Mouse (Mus musculus): Measurements from ENCODE around the gene Marc1.

The Marc1 gene

GRCm38 (mm10) chr1:184762941-184763340 lies 48.2 kb downstream of the Marc1 start:
- no peak for DNase-seq (ENCODE audit: extremely low read depth, low read depth)

DNA sequence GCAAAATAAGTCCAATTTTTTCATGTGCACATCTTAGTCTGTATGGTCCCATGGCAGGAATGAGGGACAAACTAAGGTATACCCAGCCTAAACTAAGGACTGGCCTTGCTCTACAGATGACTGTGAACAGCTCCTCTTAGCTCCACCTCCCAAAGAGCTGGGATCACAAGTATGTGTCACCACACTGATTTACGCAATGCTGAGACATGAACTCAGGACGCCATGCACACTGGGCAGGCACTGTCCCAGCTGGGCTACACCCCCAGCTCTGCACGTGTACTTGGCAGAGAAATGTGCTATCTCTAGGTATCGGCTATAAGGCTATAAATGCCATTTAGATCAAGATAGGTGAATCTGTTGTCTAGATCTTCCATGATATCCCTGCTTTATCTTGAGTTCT lies 49.1 kb downstream of the Marc1 start:
- no peak for DNase-seq (ENCODE audit: extremely low read depth, low read depth)

DNA sequence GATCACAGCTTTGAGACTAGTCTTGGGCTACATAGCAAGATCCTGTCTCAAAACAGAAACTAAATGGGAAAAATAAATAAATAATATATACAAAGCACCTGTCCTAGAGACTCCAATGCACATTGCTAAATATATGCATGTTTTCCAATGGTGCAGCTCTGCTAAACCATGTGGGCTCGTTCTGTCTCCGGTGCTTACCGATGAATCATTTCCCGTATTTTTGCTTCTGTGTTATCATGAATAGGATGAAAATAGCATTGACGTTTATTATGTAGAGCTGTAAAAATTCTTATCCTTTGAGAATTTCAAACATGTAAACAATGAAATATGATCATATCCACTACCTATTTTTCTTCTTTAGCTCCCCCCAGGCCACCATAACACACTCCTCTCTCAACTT lies 58.4 kb downstream of the Marc1 start:
- DNase-seq (ENCODE audit: extremely low read depth, low read depth), result no peak

DNA sequence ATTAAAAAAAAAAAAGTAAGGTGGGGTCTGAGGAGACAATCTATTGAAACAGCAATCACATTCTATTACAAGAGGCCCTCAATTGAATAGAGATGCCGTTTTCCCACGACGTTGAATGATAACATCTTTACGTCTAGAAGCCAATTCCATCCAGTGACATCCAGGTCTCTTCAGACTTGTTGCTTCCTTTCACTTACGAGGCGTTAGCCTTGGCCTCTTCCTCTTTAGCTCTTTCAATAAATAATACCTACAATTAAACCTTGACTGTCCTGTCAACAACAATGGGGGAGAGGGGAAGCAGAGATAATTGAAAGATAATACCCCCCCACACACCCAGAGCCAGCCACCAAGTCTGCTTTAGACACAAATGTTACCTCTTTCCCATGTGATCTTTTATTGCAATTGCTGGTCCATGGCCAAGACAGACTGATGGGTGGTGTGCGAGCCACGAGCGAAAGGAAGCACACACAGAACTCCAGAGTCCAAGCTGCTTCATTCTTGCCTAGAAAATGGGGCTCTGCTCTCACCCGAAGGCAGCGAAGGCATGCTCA lies 60.9 kb downstream of the Marc1 start:
- no peak for DNase-seq (ENCODE audit: extremely low read depth, low read depth)

- no peak for DNase-seq (ENCODE audit: extremely low read depth, low read depth)
Measured at GRCm38 (mm10) chr1:184748692-184749152, 62.4 kb downstream of the Marc1 start.

DNA sequence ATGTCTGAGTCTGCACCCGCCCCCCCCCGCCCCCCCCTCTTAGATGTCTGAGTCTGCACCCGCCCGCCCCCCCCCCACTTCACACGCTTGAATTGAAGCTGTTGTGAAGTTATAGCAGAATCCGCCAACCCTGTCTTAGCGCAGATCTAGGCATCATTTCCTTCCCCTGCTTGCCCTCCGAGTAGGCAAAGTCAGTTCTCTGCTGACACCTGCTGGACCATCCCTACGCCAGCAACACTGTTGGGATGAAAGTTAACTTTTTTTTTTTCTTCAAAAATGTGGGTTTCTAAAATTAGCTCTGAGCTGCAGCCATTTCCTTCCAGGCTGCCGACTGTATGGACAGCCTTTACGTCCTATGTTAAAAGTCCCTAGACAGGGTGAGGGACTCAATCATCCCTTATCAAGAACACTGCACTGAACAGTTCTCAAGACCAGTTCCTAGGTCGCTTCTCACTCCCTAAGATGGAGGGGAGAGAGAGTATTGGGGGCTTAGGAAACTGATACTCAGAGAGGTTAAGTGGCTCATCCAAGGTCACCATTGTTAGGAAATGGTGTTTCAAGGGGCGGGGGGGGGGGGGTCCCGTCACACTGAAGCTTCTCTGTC lies 73.1 kb downstream of the Marc1 start:
- peak; percentile 64 for DNase-seq (ENCODE audit: extremely low read depth, low read depth)

GRCm38 (mm10) chr1:184737228-184737627 lies 73.9 kb downstream of the Marc1 start:
- DNase-seq (ENCODE audit: extremely low read depth, low read depth), result no peak

Data from MEL-GATA-1-ER (cell line).